Mouse (Mus musculus) liver, adult 2 months (tissue): Measurements from ENCODE around the gene Tti1. TPM values are rescaled to one million over a fixed set of nuclear protein-coding genes. Genes with fewer than 3 reads are reported as not detected.
A peak's percentile ranks its signal among the peaks of the same experiment; 100 is the strongest.

Experiments
- DNase-seq: peaks from one replicate; pipeline ENCODE4 v3.0.0-alpha.2; 2011; ENCODE audit warnings: low read depth, low spot score; ENCODE audit errors: extremely low read depth
- H3K27ac ChIP-seq: fragments of 200-500 bp; replicated peaks from 2 replicates; pipeline ENCODE4 v1.5.1; 2012; ENCODE audit warnings: low read depth, mild to moderate bottlenecking, control low read depth, inconsistent platforms, low read length; ENCODE audit not compliant: insufficient read depth
- H3K27me3 ChIP-seq: fragments of 200-500 bp; 2 replicates; pipeline ENCODE4 v1.6.1; 2012; ENCODE audit warnings: mild to moderate bottlenecking, moderate library complexity, low read length, inconsistent platforms; ENCODE audit not compliant: control insufficient read depth, insufficient read depth
- H3K36me3 ChIP-seq: fragments of 200-500 bp; 2 replicates; pipeline ENCODE4 v1.6.1; 2012; ENCODE audit warnings: low read length, inconsistent platforms; ENCODE audit not compliant: control insufficient read depth, insufficient read depth
- H3K4me1 ChIP-seq: fragments of 200-500 bp; 2 replicates; pipeline ENCODE4 v1.6.1; 2011; ENCODE audit warnings: low read length; ENCODE audit not compliant: control insufficient read depth, insufficient read depth
- H3K4me3 ChIP-seq: fragments of 200-500 bp; 2 replicates; pipeline ENCODE4 v1.5.1; 2011; ENCODE audit warnings: low read depth, mild to moderate bottlenecking, control low read depth, low read length, moderate library complexity; ENCODE audit not compliant: insufficient read depth
- H3K79me2 ChIP-seq: fragments of 200-500 bp; 2 replicates; pipeline ENCODE4 v1.6.1; 2012; ENCODE audit warnings: inconsistent platforms, mild to moderate bottlenecking, low read length, moderate library complexity; ENCODE audit not compliant: control insufficient read depth, insufficient read depth
- H3K9ac ChIP-seq: fragments of 200-500 bp; 2 replicates; pipeline ENCODE4 v1.6.1; 2012; ENCODE audit warnings: low read depth, mild to moderate bottlenecking, control low read depth, inconsistent platforms, low read length
- CTCF ChIP-seq: fragments of 200-500 bp; IDR thresholded peaks from 2 replicates; pipeline ENCODE4 v1.5.1; 2011; ENCODE audit warnings: low read depth, low read length, control low read depth
- POLR2A ChIP-seq: fragments of 200-500 bp; IDR thresholded peaks from 2 replicates; pipeline ENCODE4 v1.6.1; 2011; ENCODE audit warnings: low read length, control low read depth; ENCODE audit not compliant: insufficient read depth; ENCODE audit errors: extremely low read depth
- WGBS: fragments of 180-500 bp; shearing (Covaris S2); methylation state at CpG from one replicate; pipeline ENCODE4 v1.1.7; 2018; 5-methylcytosine and 5-hydroxymethylcytosine counted together
- polyA plus RNA-seq: library from polyadenylated mRNA; depleted of rRNA; stranded (reverse); fragments of >200 nt; gene quantifications from 2 replicates; pipeline ENCODE4 v1.2.3, GENCODE M21; 2012
- total RNA-seq: library from RNA; depleted of rRNA; stranded (reverse); fragments of >200 nt; gene quantifications from 2 replicates; pipeline ENCODE4 v1.2.3, GENCODE M21; 2014

Tti1 gene
- total and polyA plus RNA-seq, 2 experiments, result 8.2 to 9.0 TPM

DNA sequence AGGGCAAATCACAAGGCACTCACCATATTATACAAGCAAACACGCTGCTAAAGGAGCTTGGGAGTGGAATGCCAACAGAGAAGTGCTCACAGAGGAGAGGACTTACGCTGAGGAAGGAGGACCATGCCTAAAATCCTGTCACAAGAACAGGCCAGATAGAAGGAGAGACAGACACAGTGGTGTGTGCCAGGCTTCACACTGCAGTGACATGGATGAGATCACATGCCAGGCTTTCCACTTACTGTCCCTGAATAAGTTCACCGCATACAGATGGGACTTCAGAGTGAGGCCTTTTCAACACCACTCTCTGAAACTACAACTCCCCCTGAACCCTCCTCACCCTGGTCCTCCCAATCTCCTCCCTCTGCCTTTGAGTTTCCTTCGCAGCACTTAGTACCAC, 10.9 kb downstream of the Tti1 start:
- Histone ChIP-seq H3K4me3 (no peak overlapping the region), H3K79me2 (peaks cover 14% of the 10 kb centered on the region), H3K9ac (no peak overlapping the region), H3K4me1 (0 out of 2 replicates have a peak, but pooled peaks cover 1% of the 10 kb centered on the region), H3K27me3 (no peaks in the 10 kb centered on the region), H3K36me3 (no peaks in the 10 kb centered on the region; the same call in 1 of the 2 replicates), H3K27ac (no peak overlapping the region)
- TF ChIP-seq POLR2A, result no peak
- TF ChIP-seq CTCF, result no peak
- no peak for DNase-seq
- 87% methylated on average over 4 of the region's 4 CpGs for WGBS

GRCm38 (mm10) chr2:158012608-158013007, 15.6 kb downstream of the Tti1 start:
- 94% methylated on average over 3 of the region's 3 CpGs for WGBS
- TF ChIP-seq POLR2A (no peak), CTCF (no peak)
- DNase-seq, result no peak
- no peak overlapping the region for H3K9ac ChIP-seq
- H3K79me2 ChIP-seq, result peaks cover 8% of the 10 kb centered on the region; the same call in 1 of the 2 replicates
- peaks cover 6% of the 10 kb centered on the region for H3K36me3 ChIP-seq
- no peak overlapping the region for H3K27ac ChIP-seq
- no peaks in the 10 kb centered on the region for H3K27me3 ChIP-seq
- H3K4me1 ChIP-seq, result no peaks in the 10 kb centered on the region
- H3K4me3 ChIP-seq, result no peak overlapping the region

GRCm38 (mm10) chr2:158009373-158009772, 18.9 kb downstream of the Tti1 start:
- peaks cover 6% of the 10 kb centered on the region for H3K36me3 ChIP-seq
- no peak overlapping the region for H3K27ac ChIP-seq
- 39% methylated on average over 7 of the region's 7 CpGs for WGBS
- H3K9ac ChIP-seq, result no peak overlapping the region
- no peaks in the 10 kb centered on the region for H3K27me3 ChIP-seq
- H3K4me3 ChIP-seq, result no peak overlapping the region
- TF ChIP-seq POLR2A (no peak), CTCF (no peak)
- H3K4me1 ChIP-seq, result 0 out of 2 replicates have a peak, but pooled peaks cover 2% of the 10 kb centered on the region
- H3K79me2 ChIP-seq, result peaks cover 6% of the 10 kb centered on the region; the same call in 1 of the 2 replicates
- DNase-seq, result peak; percentile 63

DNA sequence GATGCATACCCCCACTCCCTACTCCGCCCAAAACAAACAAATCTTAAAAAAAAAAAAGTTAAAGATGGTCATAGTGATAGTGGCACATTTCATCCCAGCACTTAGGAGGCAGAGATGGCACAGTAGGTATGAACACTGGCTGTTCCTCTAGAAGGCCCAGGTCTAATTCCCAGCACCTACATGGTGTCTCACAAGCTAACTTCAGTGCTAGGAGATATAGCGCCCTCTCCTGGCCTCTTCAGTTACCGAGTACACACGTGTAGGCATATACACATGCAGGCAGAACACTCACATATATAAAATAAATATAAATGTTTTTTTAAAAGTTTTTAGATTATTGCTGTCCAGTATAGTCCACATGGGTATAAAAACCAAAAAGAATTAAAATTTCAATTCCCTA, 22.6 kb downstream of the Tti1 start:
- no peak for TF ChIP-seq POLR2A
- no peak for TF ChIP-seq CTCF
- Histone ChIP-seq H3K9ac (no peak overlapping the region), H3K79me2 (no peaks in the 10 kb centered on the region; the same call in 1 of the 2 replicates), H3K27ac (no peak overlapping the region), H3K4me3 (no peak overlapping the region), H3K4me1 (peaks cover 2% of the 10 kb centered on the region; the same call in 1 of the 2 replicates), H3K36me3 (peaks cover 7% of the 10 kb centered on the region), H3K27me3 (no peaks in the 10 kb centered on the region)
- DNase-seq, result no peak
- 95% methylated on average over 4 of the region's 4 CpGs for WGBS

GRCm38 (mm10) chr2:158004620-158005019, 23.6 kb downstream of the Tti1 start:
- 69% methylated on average over 6 of the region's 6 CpGs for WGBS

DNA sequence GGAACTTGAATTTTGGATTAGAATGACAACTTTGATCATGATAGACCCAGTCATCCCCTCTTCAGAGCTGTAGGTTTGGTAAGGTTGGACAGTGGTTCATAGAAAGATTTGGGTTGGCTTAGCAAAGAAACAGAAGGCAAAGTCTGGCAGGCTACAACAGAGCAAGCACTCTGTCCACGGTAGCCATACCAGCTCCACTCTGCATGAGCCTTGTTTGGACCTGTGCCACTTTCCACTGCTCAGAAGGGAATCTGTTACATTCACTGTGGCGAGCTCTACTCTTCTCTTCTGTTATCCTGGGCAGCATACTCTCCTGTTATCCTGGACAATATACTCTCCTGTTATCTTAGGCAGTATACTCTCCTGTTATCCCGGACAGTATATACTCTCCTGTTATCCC, 29.4 kb downstream of the Tti1 start:
- WGBS, result 75% methylated on average over 3 of the region's 3 CpGs
- Histone ChIP-seq H3K79me2 (no peaks in the 10 kb centered on the region; the same call in 1 of the 2 replicates), H3K36me3 (peaks cover 33% of the 10 kb centered on the region), H3K27me3 (no peaks in the 10 kb centered on the region), H3K4me1 (no peaks in the 10 kb centered on the region), H3K9ac (no peak overlapping the region), H3K27ac (no peak overlapping the region), H3K4me3 (no peak overlapping the region)
- DNase-seq, result no peak
- TF ChIP-seq POLR2A (no peak), CTCF (no peak)

More at GRCm38 (mm10) chr2:158004620-158005019, 23.6 kb downstream of the Tti1 start:
- no peaks in the 10 kb centered on the region; the same call in 1 of the 2 replicates for H3K79me2 ChIP-seq
- no peak overlapping the region for H3K9ac ChIP-seq
- H3K27me3 ChIP-seq, result no peaks in the 10 kb centered on the region
- TF ChIP-seq CTCF (no peak), POLR2A (no peak)
- H3K4me3 ChIP-seq, result no peak overlapping the region
- DNase-seq, result peak; percentile 14
- H3K4me1 ChIP-seq, result peaks cover 2% of the 10 kb centered on the region; the same call in 1 of the 2 replicates
- H3K27ac ChIP-seq, result 0 out of 2 replicates have a peak overlapping the region, but pooled peaks have one; percentile 28
- H3K36me3 ChIP-seq, result peaks cover 12% of the 10 kb centered on the region
